Mouse (Mus musculus) mouse embryonic stem cell (cell line): ENCODE data around the gene Fgf22.

Experiments used
- in situ Hi-C, 2 experiments: fragments of 300-500 bp; cut with MboI; formaldehyde crosslinking; loops; 1 replicate in 1 of 2; 3 replicates in 1 of 2; pipeline ENCODE4 v1.14.3; 2019 to 2020; ENCODE audit warnings: low sequenced_read_pairs in 2 of 2, low pct_unique_long_range_greater_than_20kb in 1 of 2, mixed read lengths in 1 of 2; ENCODE audit not compliant: unreplicated experiment in 1 of 2

The Fgf22 gene

GRCm38 (mm10) chr10:79781139-79781538, 26.3 kb downstream of the Fgf22 start:
- in situ Hi-C loops = no loop called here

- in situ Hi-C loops = no loop called here
Measured at GRCm38 (mm10) chr10:79781956-79782355, 27.1 kb downstream of the Fgf22 start.

GRCm38 (mm10) chr10:79783050-79783449, 28.2 kb downstream of the Fgf22 start:
- in situ Hi-C loops = no loop called here

GRCm38 (mm10) chr10:79783920-79784800, 29.3 kb downstream of the Fgf22 start:
- in situ Hi-C loops = no loop called here

- in situ Hi-C loops = no loop called here
Measured at GRCm38 (mm10) chr10:79788386-79789158, 33.7 kb downstream of the Fgf22 start.

- in situ Hi-C loops = no loop called here
Measured at GRCm38 (mm10) chr10:79789581-79789980, 34.7 kb downstream of the Fgf22 start.

- in situ Hi-C loops = no loop called here
Measured at GRCm38 (mm10) chr10:79790861-79791260, 36.0 kb downstream of the Fgf22 start, which contains the start of gene Prss57. TSS of gene Prss57 (minus strand) at chr10:79790961.

GRCm38 (mm10) chr10:79792339-79793040, 37.6 kb downstream of the Fgf22 start:
- in situ Hi-C loops = no loop called here

GRCm38 (mm10) chr10:79793051-79793737, 38.3 kb downstream of the Fgf22 start, which contains the start of gene Palm:
TSS of gene Palm (plus strand) at chr10:79793572.
- in situ Hi-C loops = no loop called here

- in situ Hi-C loops = no loop called here
Measured at GRCm38 (mm10) chr10:79793738-79794490, 39.0 kb downstream of the Fgf22 start.

GRCm38 (mm10) chr10:79794491-79794931, 39.6 kb downstream of the Fgf22 start:
- in situ Hi-C loops = no loop called here

GRCm38 (mm10) chr10:79795905-79796304, 41.0 kb downstream of the Fgf22 start:
- in situ Hi-C loops = no loop called here

- in situ Hi-C loops = no loop called here
Measured at GRCm38 (mm10) chr10:79797326-79797725, 42.5 kb downstream of the Fgf22 start.

- in situ Hi-C loops = no loop called here
Measured at GRCm38 (mm10) chr10:79798289-79798928, 43.5 kb downstream of the Fgf22 start.

- in situ Hi-C loops = no loop called here
Measured at GRCm38 (mm10) chr10:79800508-79800907, 45.6 kb downstream of the Fgf22 start.

- in situ Hi-C loops = no loop called here
Measured at GRCm38 (mm10) chr10:79801837-79802236, 47.0 kb downstream of the Fgf22 start.

GRCm38 (mm10) chr10:79802331-79802971, 47.6 kb downstream of the Fgf22 start:
- in situ Hi-C loops = no loop called here
